ENCODE assay signal across 10 mouse cellular contexts in the genomic region with DNA sequence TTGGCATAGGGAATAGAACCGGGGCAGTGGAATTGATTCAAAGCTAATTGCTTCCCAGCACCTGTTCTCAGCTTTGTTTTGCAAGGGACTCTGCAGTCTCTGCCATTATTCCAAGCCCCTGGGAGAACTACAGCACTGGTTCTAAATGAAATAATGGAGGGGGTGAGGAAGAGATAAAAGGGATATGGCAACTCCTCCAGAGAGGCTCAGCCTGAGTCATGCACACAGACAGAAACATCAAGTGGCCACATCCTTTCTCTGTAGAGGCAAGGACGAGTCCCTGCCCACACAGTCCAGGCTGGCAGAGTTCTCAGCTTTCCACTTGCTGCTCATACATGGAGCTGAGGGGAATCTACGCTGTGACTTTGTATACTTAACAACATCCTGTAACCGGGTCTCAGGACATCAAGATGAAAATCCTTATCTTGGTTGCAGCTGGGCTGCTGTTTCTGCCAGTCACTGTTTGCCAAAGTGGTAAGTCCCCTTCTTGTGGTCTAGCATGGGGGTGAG. TPM values are rescaled to one million over a fixed set of nuclear protein-coding genes. Genes with fewer than 3 reads are reported as not detected.
A peak's percentile ranks its signal among the peaks of the same experiment; 100 is the strongest.
DNase-seq lines count a peak whose midpoint lies in the region; ATAC-seq and TF ChIP-seq lines count a peak whose summit lies in the region.
"Had no signal": no experiment of that assay in that cellular context is flagged by ENCODE, and none has a peak within 500 bp of the region (broad histone marks: within the 10 kb centered on the region; RNA-seq: fewer than 3 reads in every experiment).

A gene (plus strand): TSS at position 200 of the 510 bp plus-strand sequence.

- no peak within 1 kb of the TSS for H3ac ChIP-seq in myocyte (ENCODE audit: control insufficient read depth, insufficient read length)

- H3K27ac ChIP-seq in hindbrain, embryonic 16.5 days (ENCODE audit: low read depth, low read length): no peak within 1 kb of the TSS
- H3K27ac ChIP-seq in hindbrain, embryonic 10.5 days: no peak within 1 kb of the TSS
- H3K27ac ChIP-seq: embryonic facial prominence, embryonic 12.5 days had no signal

- H3K79me2 ChIP-seq in myocyte (ENCODE audit: control insufficient read depth, insufficient read depth): no peaks in the 10 kb centered on the region

- no peaks in the 10 kb centered on the region for H3K9me3 ChIP-seq in hindbrain, embryonic 16.5 days (ENCODE audit: control insufficient read depth, low read length)
- no peaks in the 10 kb centered on the region for H3K9me3 ChIP-seq in hindbrain, embryonic 10.5 days
- H3K9me3 ChIP-seq: embryonic facial prominence, embryonic 12.5 days had no signal

- ATAC-seq in hindbrain, embryonic 16.5 days: 0 out of 2 replicates have a peak, but pooled peaks have one; percentile 48

- 63% methylated on average over 4 of the region's 4 CpGs for WGBS in hindbrain, embryonic 16.5 days
- WGBS in hindbrain, embryonic 10.5 days: 68% methylated on average over 4 of the region's 4 CpGs

- no peak within 1 kb of the TSS for H3K4me3 ChIP-seq in hindbrain, embryonic 16.5 days (ENCODE audit: low read length)
- no peak within 1 kb of the TSS for H3K4me3 ChIP-seq in hindbrain, embryonic 10.5 days
- no peak within 1 kb of the TSS for H3K4me3 ChIP-seq in myocyte
- H3K4me3 ChIP-seq: embryonic facial prominence, embryonic 12.5 days had no signal

- no peaks in the 10 kb centered on the region for H3K27me3 ChIP-seq in hindbrain, embryonic 16.5 days (replicated peaks; ENCODE audit: control insufficient read depth, insufficient read depth, low read length)
- no peaks in the 10 kb centered on the region for H3K27me3 ChIP-seq in hindbrain, embryonic 10.5 days (ENCODE audit: insufficient read depth, poor library complexity, severe bottlenecking)
- H3K27me3 ChIP-seq in myocyte (ENCODE audit: control insufficient read depth, insufficient read depth, insufficient read length): no peaks in the 10 kb centered on the region
- H3K27me3 ChIP-seq: embryonic facial prominence, embryonic 12.5 days had no signal

- no peak for TF ChIP-seq POLR2A in myocyte (IDR thresholded peaks at IDR 0.05; ENCODE audit: insufficient read length, low read depth)

- H3K36me3 ChIP-seq in hindbrain, embryonic 16.5 days (ENCODE audit: control insufficient read depth, insufficient read depth, low read length): no peaks in the 10 kb centered on the region
- H3K36me3 ChIP-seq in hindbrain, embryonic 10.5 days: peaks cover 8% of the 10 kb centered on the region; the same call in 1 of the 2 replicates
- no peaks in the 10 kb centered on the region for H3K36me3 ChIP-seq in myocyte (ENCODE audit: control insufficient read depth, insufficient read depth)
- H3K36me3 ChIP-seq: embryonic facial prominence, embryonic 12.5 days had no signal

- H3K9ac ChIP-seq in hindbrain, embryonic 16.5 days (ENCODE audit: low read depth, low read length): no peak within 1 kb of the TSS
- H3K9ac ChIP-seq: embryonic facial prominence, embryonic 12.5 days had no signal

- no peak for DNase-seq in hindbrain, embryonic 10.5 days (ENCODE audit: low spot score)
- peak; percentile 15 for DNase-seq in R1 (ENCODE audit: low read depth, low spot score)
- DNase-seq in layer of hippocampus, postnatal 14 days (ENCODE audit: low spot score in 2 of 2): peak; percentile 11 to 61
- no peak for DNase-seq in retina, embryonic 14.5 days (ENCODE audit: low spot score)
- DNase-seq in adrenal gland, adult 2 months: no peak
- no peak for DNase-seq in cerebellum, postnatal 4 days (ENCODE audit: low spot score in 2 of 2)
- DNase-seq: kidney, adult 8-10 months had no signal

- H3K4me2 ChIP-seq in hindbrain, embryonic 16.5 days (ENCODE audit: low read length): no peak within 1 kb of the TSS
- peak within 1 kb of the TSS; percentile 59 for H3K4me2 ChIP-seq in myocyte (ENCODE audit: low read depth)
- H3K4me2 ChIP-seq: embryonic facial prominence, embryonic 12.5 days had no signal

- H3K4me1 ChIP-seq in hindbrain, embryonic 16.5 days (ENCODE audit: control insufficient read depth, insufficient read depth, low read depth, low read length): no peaks in the 10 kb centered on the region
- H3K4me1 ChIP-seq in hindbrain, embryonic 10.5 days (replicated peaks): no peaks in the 10 kb centered on the region

TF ChIP-seq in myocyte, 11 proteins besides CTCF, POLR2A, EP300 and RAD21:
- TF ChIP-seq MYOD1 (IDR thresholded peaks at IDR 0.05; ENCODE audit: control insufficient read depth in 1 of 3, insufficient read length in 2 of 3, low read depth in 2 of 3) (peak in 1 of 3 experiments; percentile 23), MYOG (IDR thresholded peaks at IDR 0.05; ENCODE audit: control insufficient read depth in 1 of 3, insufficient read depth in 1 of 3, insufficient read length in 2 of 3, low read depth in 2 of 3) (no peak), MAX (IDR thresholded peaks at IDR 0.05; ENCODE audit: low read depth) (no peak), REST (IDR thresholded peaks at IDR 0.05; ENCODE audit: insufficient read depth, insufficient read length) (no peak), POLR2AphosphoS2 (IDR thresholded peaks at IDR 0.05; ENCODE audit: insufficient read length, low read depth) (no peak)

RNA-seq across cellular contexts. Expression of the gene that starts here (rescaled TPM):
- polyA plus RNA-seq in hindbrain, embryonic 16.5 days (2015; fragmentation: Nextera tagmentation; extraction: Ambion mirVana): 0.89 TPM in 2 replicates
- 1.7 and 1.8 TPM in 2 replicates for polyA plus RNA-seq in hindbrain, embryonic 10.5 days (2016; fragmentation: Nextera tagmentation; extraction: Ambion mirVana)
- total RNA-seq in layer of hippocampus, postnatal 14 days (2021): under 1 TPM; 0.41 to 0.45 TPM
- 1.1 TPM for polyA plus RNA-seq in myocyte (2012; fragmentation: generic; extraction: Trizol)
- under 1 TPM; 0.26 to 0.52 TPM for total RNA-seq in adrenal gland, adult 2 months (2021)
- polyA plus RNA-seq in adrenal gland, adult 2 months (2012; rRNA removed): 0.12 and 0.44 TPM in 2 replicates

Comparison
In these comparisons a context has a peak if more than half of its experiments do, and no peak if none do; other contexts are left out.
1. Peak in ATAC-seq in hindbrain, embryonic 16.5 days; RNA of the gene not detected or under 1 TPM.
2. Peak in DNase-seq in layer of hippocampus, postnatal 14 days; RNA of the gene not detected or under 1 TPM.